Mouse (Mus musculus): ENCODE measurements around the gene Enox1. TPM values are rescaled to one million over a fixed set of nuclear protein-coding genes. Genes with fewer than 3 reads are reported as not detected.

The Enox1 gene
- polyA plus RNA-seq, 1 experiment from 2014 or later: 46.2 TPM

GRCm38 (mm10) chr14:77283939-77284338 is 127.4 kb downstream of the Enox1 start:
- H3K4me2 ChIP-seq: no peak overlapping the region
- WGBS: 54% methylated on average over 4 of the region's 4 CpGs
- H3K36me3 ChIP-seq: no peaks in the 10 kb centered on the region
- H3K27ac ChIP-seq: no peak overlapping the region
- ATAC-seq (ENCODE audit: low FRiP score): no peak
- H3K9ac ChIP-seq: no peak overlapping the region
- H3K4me3 ChIP-seq: no peak overlapping the region
- no peaks in the 10 kb centered on the region for H3K27me3 ChIP-seq
- H3K4me1 ChIP-seq (replicated peaks): peaks cover 10% of the 10 kb centered on the region
- H3K9me3 ChIP-seq: no peaks in the 10 kb centered on the region; the same call in 1 of the 2 replicates

- Histone ChIP-seq H3K9ac (no peak overlapping the region), H3K27me3 (no peaks in the 10 kb centered on the region), H3K36me3 (peaks cover 2% of the 10 kb centered on the region; the same call in 1 of the 2 replicates), H3K27ac (no peak overlapping the region), H3K4me2 (no peak overlapping the region), H3K4me3 (no peak overlapping the region), H3K4me1 (replicated peaks) (peaks cover 10% of the 10 kb centered on the region), H3K9me3 (no peaks in the 10 kb centered on the region; the same call in 1 of the 2 replicates)
- 68% methylated on average over 3 of the region's 3 CpGs for WGBS
- ATAC-seq (ENCODE audit: low FRiP score): no peak
Measured at GRCm38 (mm10) chr14:77285453-77285852, 128.9 kb downstream of the Enox1 start.

- H3K4me1 ChIP-seq (replicated peaks): peaks cover 3% of the 10 kb centered on the region; the same call in 1 of the 2 replicates
- no peaks in the 10 kb centered on the region for H3K27me3 ChIP-seq
- H3K4me2 ChIP-seq: no peak overlapping the region
- H3K4me3 ChIP-seq: no peak overlapping the region
- no peak for ATAC-seq (ENCODE audit: low FRiP score)
- no peaks in the 10 kb centered on the region; the same call in 1 of the 2 replicates for H3K9me3 ChIP-seq
- WGBS: 83% methylated on average over 5 of the region's 5 CpGs
- H3K36me3 ChIP-seq: peaks cover 4% of the 10 kb centered on the region; the same call in 1 of the 2 replicates
- H3K27ac ChIP-seq: no peak overlapping the region
- H3K9ac ChIP-seq: no peak overlapping the region
Measured at GRCm38 (mm10) chr14:77291756-77292155, 135.2 kb downstream of the Enox1 start.

GRCm38 (mm10) chr14:77297039-77297438 is 140.5 kb downstream of the Enox1 start:
- H3K9ac ChIP-seq: no peak overlapping the region
- no peaks in the 10 kb centered on the region for H3K9me3 ChIP-seq
- ATAC-seq (ENCODE audit: low FRiP score): no peak
- no peak overlapping the region for H3K27ac ChIP-seq
- H3K4me2 ChIP-seq: no peak overlapping the region
- 55% methylated on average over 4 of the region's 4 CpGs for WGBS
- peaks cover 6% of the 10 kb centered on the region; the same call in 1 of the 2 replicates for H3K4me1 ChIP-seq (replicated peaks)
- H3K27me3 ChIP-seq: no peaks in the 10 kb centered on the region
- H3K36me3 ChIP-seq: no peaks in the 10 kb centered on the region
- no peak overlapping the region for H3K4me3 ChIP-seq

GRCm38 (mm10) chr14:77298327-77298726 is 141.8 kb downstream of the Enox1 start:
- 91% methylated on average over 3 of the region's 3 CpGs for WGBS

DNA sequence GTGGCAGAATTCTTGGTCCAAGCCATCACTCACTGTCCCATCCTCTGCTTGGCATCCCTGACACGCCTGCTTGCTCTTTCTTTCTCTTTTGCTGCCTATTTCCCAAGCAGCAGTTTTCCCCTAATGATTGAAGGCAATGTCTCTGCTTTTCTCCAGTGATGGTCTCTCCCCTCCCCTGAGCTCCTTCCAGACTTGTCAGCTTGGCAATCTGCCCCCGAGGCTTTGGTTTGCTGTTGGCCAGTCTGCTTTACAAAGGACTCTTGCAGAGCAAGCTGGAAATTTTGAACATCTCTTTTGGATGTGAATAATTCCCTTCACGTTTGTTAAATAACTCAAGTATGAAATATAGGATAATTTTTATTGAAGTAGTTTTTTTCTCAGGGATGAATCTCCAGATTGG is 153.0 kb downstream of the Enox1 start:
- Histone ChIP-seq H3K9me3 (no peaks in the 10 kb centered on the region), H3K9ac (no peak overlapping the region), H3K27me3 (no peaks in the 10 kb centered on the region), H3K27ac (peak overlapping the region; percentile 58), H3K4me3 (no peak overlapping the region), H3K4me2 (no peak overlapping the region), H3K36me3 (no peaks in the 10 kb centered on the region), H3K4me1 (replicated peaks) (peaks cover 25% of the 10 kb centered on the region)
- no peak for ATAC-seq (ENCODE audit: low FRiP score)
- WGBS: 48% methylated on average over 3 of the region's 3 CpGs

More at GRCm38 (mm10) chr14:77298327-77298726, 141.8 kb downstream of the Enox1 start:
- no peak overlapping the region for H3K4me3 ChIP-seq
- no peak overlapping the region for H3K9ac ChIP-seq
- H3K27me3 ChIP-seq: no peaks in the 10 kb centered on the region
- no peak overlapping the region for H3K4me2 ChIP-seq
- H3K9me3 ChIP-seq: no peaks in the 10 kb centered on the region
- H3K36me3 ChIP-seq: no peaks in the 10 kb centered on the region
- peaks cover 6% of the 10 kb centered on the region; the same call in 1 of the 2 replicates for H3K4me1 ChIP-seq (replicated peaks)
- no peak overlapping the region for H3K27ac ChIP-seq
- ATAC-seq (ENCODE audit: low FRiP score): no peak

DNA sequence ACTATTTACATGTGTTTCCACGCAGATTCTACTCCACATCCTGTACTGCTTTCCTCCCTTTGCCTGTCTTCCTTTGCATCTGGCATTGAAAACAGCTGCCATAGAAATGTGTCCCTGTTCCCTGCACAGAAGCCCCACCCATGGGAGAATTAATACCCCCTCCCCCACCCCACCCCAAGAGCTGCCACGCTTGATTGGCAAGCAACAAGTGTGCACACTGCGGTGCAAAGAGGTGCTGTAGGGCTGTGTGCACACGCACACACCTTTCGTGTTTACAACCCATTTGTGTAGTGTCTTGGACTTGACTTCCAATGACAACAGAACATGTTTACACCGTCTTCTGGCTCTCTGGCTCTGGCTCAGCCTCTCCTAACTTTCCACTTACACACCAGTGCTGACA is 154.9 kb downstream of the Enox1 start:
- Histone ChIP-seq H3K4me3 (no peak overlapping the region), H3K27ac (no peak overlapping the region), H3K4me2 (no peak overlapping the region), H3K36me3 (no peaks in the 10 kb centered on the region), H3K9me3 (no peaks in the 10 kb centered on the region), H3K9ac (no peak overlapping the region), H3K27me3 (no peaks in the 10 kb centered on the region), H3K4me1 (replicated peaks) (peaks cover 25% of the 10 kb centered on the region)
- 77% methylated on average over 6 of the region's 6 CpGs for WGBS
- ATAC-seq (ENCODE audit: low FRiP score): no peak

DNA sequence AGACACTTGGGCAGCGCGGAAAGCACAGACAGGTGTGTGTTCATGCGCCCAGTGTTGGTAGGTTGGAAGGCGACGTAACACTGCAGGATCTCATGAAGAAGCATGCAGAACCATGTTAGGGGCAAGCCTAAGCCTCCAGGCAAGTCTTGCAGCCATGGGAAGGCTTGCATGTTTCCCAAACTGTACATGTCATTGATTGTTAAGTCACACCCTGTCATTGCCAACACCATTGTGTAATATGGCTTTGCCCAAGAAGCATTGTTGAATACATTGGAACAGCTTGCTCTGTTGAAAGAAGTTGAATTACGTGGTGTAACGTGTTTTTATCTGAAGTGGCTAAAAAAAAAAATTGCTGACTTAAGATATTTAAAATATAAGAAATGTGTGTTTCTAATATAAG is 162.8 kb downstream of the Enox1 start:
- Histone ChIP-seq H3K9me3 (no peaks in the 10 kb centered on the region), H3K4me1 (replicated peaks) (0 out of 2 replicates have a peak, but pooled peaks cover 3% of the 10 kb centered on the region), H3K27ac (no peak overlapping the region), H3K36me3 (no peaks in the 10 kb centered on the region), H3K9ac (no peak overlapping the region), H3K4me3 (no peak overlapping the region), H3K4me2 (no peak overlapping the region), H3K27me3 (no peaks in the 10 kb centered on the region)
- 96% methylated on average over 7 of the region's 7 CpGs for WGBS
- ATAC-seq (ENCODE audit: low FRiP score): no peak

GRCm38 (mm10) chr14:77324348-77324747 is 167.8 kb downstream of the Enox1 start:
- WGBS: 100% methylated on average over 2 of the region's 2 CpGs
- H3K36me3 ChIP-seq: no peaks in the 10 kb centered on the region
- H3K9ac ChIP-seq: no peak overlapping the region
- H3K4me2 ChIP-seq: no peak overlapping the region
- H3K27me3 ChIP-seq: no peaks in the 10 kb centered on the region
- H3K4me1 ChIP-seq (replicated peaks): peaks cover 3% of the 10 kb centered on the region; the same call in 1 of the 2 replicates
- H3K4me3 ChIP-seq: no peak overlapping the region
- no peaks in the 10 kb centered on the region for H3K9me3 ChIP-seq
- no peak overlapping the region for H3K27ac ChIP-seq
- no peak for ATAC-seq (ENCODE audit: low FRiP score)

DNA sequence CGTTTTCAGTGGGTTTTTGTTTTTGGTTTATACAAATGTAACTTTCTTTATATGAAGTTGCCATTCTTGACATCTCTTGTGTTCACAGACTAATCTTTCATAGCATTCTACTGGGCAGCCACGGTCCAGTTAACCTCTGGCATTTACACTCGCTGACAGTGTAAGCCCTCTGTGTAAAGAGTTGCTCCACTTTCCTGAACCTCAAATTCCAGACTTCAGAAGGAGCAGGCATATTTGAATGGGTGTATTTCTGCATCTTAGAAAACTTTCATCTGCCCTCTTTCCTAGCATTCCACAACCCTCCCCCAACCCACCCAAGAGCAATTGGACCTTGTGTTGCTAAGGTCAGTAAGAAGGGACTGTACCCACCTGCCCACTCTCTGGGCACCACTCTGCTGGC is 171.1 kb downstream of the Enox1 start:
- H3K9ac ChIP-seq: no peak overlapping the region
- 0 out of 2 replicates have a peak, but pooled peaks cover 4% of the 10 kb centered on the region for H3K36me3 ChIP-seq
- 71% methylated on average over 3 of the region's 3 CpGs for WGBS
- no peaks in the 10 kb centered on the region for H3K27me3 ChIP-seq
- no peak overlapping the region for H3K4me2 ChIP-seq
- no peaks in the 10 kb centered on the region for H3K9me3 ChIP-seq
- no peak overlapping the region for H3K27ac ChIP-seq
- H3K4me3 ChIP-seq: no peak overlapping the region
- no peak for ATAC-seq (ENCODE audit: low FRiP score)
- no peaks in the 10 kb centered on the region; the same call in 1 of the 2 replicates for H3K4me1 ChIP-seq (replicated peaks)

GRCm38 (mm10) chr14:77329791-77330190 is 173.2 kb downstream of the Enox1 start:
- ATAC-seq (ENCODE audit: low FRiP score): no peak
- Histone ChIP-seq H3K36me3 (0 out of 2 replicates have a peak, but pooled peaks cover 4% of the 10 kb centered on the region), H3K4me2 (no peak overlapping the region)

GRCm38 (mm10) chr14:77343662-77344340 is 187.2 kb downstream of the Enox1 start:
- Histone ChIP-seq H3K4me2 (no peak overlapping the region), H3K4me1 (replicated peaks) (no peaks in the 10 kb centered on the region), H3K27ac (0 out of 2 replicates have a peak overlapping the region, but pooled peaks have one; percentile 18), H3K27me3 (no peaks in the 10 kb centered on the region), H3K9me3 (no peaks in the 10 kb centered on the region), H3K9ac (no peak overlapping the region), H3K36me3 (no peaks in the 10 kb centered on the region), H3K4me3 (no peak overlapping the region)
- WGBS: 66% methylated on average over 11 of the region's 11 CpGs
- no peak for ATAC-seq (ENCODE audit: low FRiP score)

More at GRCm38 (mm10) chr14:77329791-77330190, 173.2 kb downstream of the Enox1 start:
- Histone ChIP-seq H3K4me1 (replicated peaks) (no peaks in the 10 kb centered on the region; the same call in 1 of the 2 replicates), H3K27ac (no peak overlapping the region), H3K9me3 (no peaks in the 10 kb centered on the region), H3K9ac (no peak overlapping the region), H3K27me3 (no peaks in the 10 kb centered on the region), H3K4me3 (no peak overlapping the region)

GRCm38 (mm10) chr14:77346296-77346695 is 189.7 kb downstream of the Enox1 start:
- ATAC-seq (ENCODE audit: low FRiP score): no peak
- Histone ChIP-seq H3K4me1 (replicated peaks) (peaks cover 15% of the 10 kb centered on the region; the same call in 1 of the 2 replicates), H3K9me3 (no peaks in the 10 kb centered on the region), H3K4me2 (no peak overlapping the region), H3K4me3 (no peak overlapping the region), H3K27me3 (no peaks in the 10 kb centered on the region), H3K9ac (no peak overlapping the region), H3K27ac (no peak overlapping the region), H3K36me3 (no peaks in the 10 kb centered on the region)
- 86% methylated on average over 3 of the region's 3 CpGs for WGBS

Measured in hindbrain, embryonic 13.5 days (tissue).